Mouse (Mus musculus): ENCODE data around the gene Pdlim4.

- TF ChIP-seq CTCF (IDR thresholded peaks at IDR 0.05; ENCODE audit: low read depth), result no peak
- no peak for TF ChIP-seq EP300 (optimal IDR thresholded peaks at IDR 0.05)
These were observed 47.3 kb downstream of the Pdlim4 start for GRCm38 (mm10) chr11:54021396-54022093.

Data from stomach, postnatal 0 days (tissue).